Mouse (Mus musculus) stomach, embryonic 15.5 days (tissue): ENCODE data around the gene Olfr15. TPM values are rescaled to one million over a fixed set of nuclear protein-coding genes. Genes with fewer than 3 reads are reported as not detected.

ENCODE experiments used
- ATAC-seq: fragments of 200-750 bp; cut with Nextera tagmentation; 2 replicates; pipeline ENCODE4 v1.8.0; 2017; ENCODE audit warnings: low read depth, moderate number of reproducible peaks, moderate TSS enrichment; ENCODE audit not compliant: insufficient read depth, low FRiP score
- H3K27ac ChIP-seq: fragments of 300-500 bp; sonication (generic); 2 replicates; pipeline ENCODE4 v1.5.1; 2015; ENCODE audit warnings: mild to moderate bottlenecking, inconsistent platforms
- H3K27me3 ChIP-seq: fragments of 300-500 bp; sonication (generic); replicated peaks from 2 replicates; pipeline ENCODE4 v1.6.1; 2015; ENCODE audit warnings: inconsistent platforms
- H3K36me3 ChIP-seq: fragments of 300-500 bp; sonication (generic); 2 replicates; pipeline ENCODE4 v1.6.1; 2015; ENCODE audit warnings: inconsistent platforms
- H3K4me1 ChIP-seq: fragments of 300-500 bp; sonication (generic); 2 replicates; pipeline ENCODE4 v1.6.1; 2015; ENCODE audit warnings: inconsistent platforms
- H3K4me2 ChIP-seq: fragments of 300-500 bp; sonication (generic); 2 replicates; pipeline ENCODE4 v1.6.1; 2015; ENCODE audit warnings: mild to moderate bottlenecking, inconsistent platforms
- H3K4me3 ChIP-seq: fragments of 300-500 bp; sonication (generic); replicated peaks from 2 replicates; pipeline ENCODE4 v1.5.1; 2015; ENCODE audit warnings: inconsistent platforms
- H3K9ac ChIP-seq: fragments of 300-500 bp; sonication (generic); 2 replicates; pipeline ENCODE4 v1.6.1; 2015; ENCODE audit warnings: inconsistent platforms
- H3K9me3 ChIP-seq: fragments of 300-500 bp; sonication (generic); 2 replicates; pipeline ENCODE4 v1.6.1; 2016; ENCODE audit warnings: inconsistent platforms
- WGBS: fragments of 180-500 bp; shearing (Covaris S2); methylation state at CpG from one replicate; pipeline ENCODE4 v1.1.7; 2015; 5-methylcytosine and 5-hydroxymethylcytosine counted together
- polyA plus RNA-seq: library from polyadenylated mRNA; unstranded; fragments of >200 nt; fragmentation: Nextera tagmentation; extraction: Ambion mirVana; gene quantifications from 2 replicates; pipeline ENCODE4 v1.2.1, GENCODE M21; 2015

Olfr15 gene
- polyA plus RNA-seq, 1 experiment from 2014 or later: not detected

GRCm38 (mm10) chr16:3884201-3885064, 53.8 kb downstream of the Olfr15 start, which contains the start of the genes Zfp597 and Gm20695:
Zfp597 (minus strand) TSS chr16:3884561.
Gm20695 (plus strand) TSS chr16:3884648.
- H3K27ac ChIP-seq: peak within 1 kb of the TSS; percentile 94
- peak within 1 kb of the TSS; percentile 94 for H3K4me3 ChIP-seq
- H3K9ac ChIP-seq: peak within 1 kb of the TSS; percentile 95
- peak within 1 kb of the TSS; percentile 76 for H3K4me2 ChIP-seq
- H3K4me1 ChIP-seq: peaks cover 11% of the 10 kb centered on the region
- WGBS: under 1% methylated on average over 87 of the region's 88 CpGs
- ATAC-seq: peak; percentile 99
- H3K36me3 ChIP-seq: no peaks in the 10 kb centered on the region
- no peaks in the 10 kb centered on the region for H3K9me3 ChIP-seq
- no peaks in the 10 kb centered on the region for H3K27me3 ChIP-seq

- 4% methylated on average over 10 of the region's 10 CpGs for WGBS
- H3K4me3 ChIP-seq: peak overlapping the region; percentile 94
- no peak for ATAC-seq
Observed at GRCm38 (mm10) chr16:3885065-3885670, 54.5 kb downstream of the Olfr15 start.

DNA sequence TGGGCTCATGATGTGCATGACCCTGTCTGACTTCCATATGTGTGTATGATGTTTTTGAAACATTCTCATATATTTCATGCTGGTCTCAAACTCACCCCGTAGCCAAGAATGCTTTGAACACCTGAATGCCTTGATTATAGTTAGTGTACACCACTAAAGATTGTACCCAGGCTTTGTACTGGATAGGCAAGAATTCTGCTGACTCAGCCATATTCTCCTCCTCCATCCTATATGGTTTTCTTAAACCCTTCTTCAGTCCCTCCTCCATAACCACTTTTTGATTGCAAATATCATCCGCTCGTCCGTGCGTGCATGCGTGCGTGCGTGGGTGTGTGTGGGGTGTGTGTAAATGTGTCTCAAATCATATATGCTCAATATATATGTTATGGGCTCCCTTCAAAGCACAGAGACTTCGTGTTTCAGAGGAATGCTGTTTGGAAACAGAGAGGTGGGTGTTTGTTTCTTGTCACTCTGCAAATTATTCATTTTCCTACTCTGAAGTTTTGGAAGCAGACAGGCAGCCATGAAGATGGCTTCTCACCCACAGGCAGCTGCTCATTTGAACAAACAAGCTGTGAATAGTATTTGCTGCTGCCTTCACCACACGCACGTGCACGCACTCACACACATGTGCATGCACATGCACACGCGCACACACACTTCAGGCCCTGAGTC, 61.1 kb downstream of the Olfr15 start:
- Histone ChIP-seq H3K27ac (no peak overlapping the region), H3K9ac (no peak overlapping the region)

More at GRCm38 (mm10) chr16:3885065-3885670, 54.5 kb downstream of the Olfr15 start:
- Histone ChIP-seq H3K9me3 (no peaks in the 10 kb centered on the region), H3K36me3 (no peaks in the 10 kb centered on the region), H3K27ac (peak overlapping the region; percentile 94), H3K9ac (peak overlapping the region; percentile 95), H3K27me3 (no peaks in the 10 kb centered on the region), H3K4me1 (peaks cover 11% of the 10 kb centered on the region), H3K4me2 (peak overlapping the region; percentile 76)

GRCm38 (mm10) chr16:3893739-3894138, 63.1 kb downstream of the Olfr15 start:
- Histone ChIP-seq H3K4me3 (no peak overlapping the region), H3K27me3 (no peaks in the 10 kb centered on the region), H3K36me3 (peaks cover 13% of the 10 kb centered on the region), H3K27ac (0 out of 2 replicates have a peak overlapping the region, but pooled peaks have one; percentile 16), H3K4me1 (no peaks in the 10 kb centered on the region), H3K9ac (no peak overlapping the region), H3K4me2 (no peak overlapping the region; the same call in 1 of the 2 replicates), H3K9me3 (no peaks in the 10 kb centered on the region)
- 52% methylated on average over 3 of the region's 3 CpGs for WGBS
- ATAC-seq: no peak

More for the DNA sequence above, 61.1 kb downstream of the Olfr15 start:
- Histone ChIP-seq H3K4me2 (no peak overlapping the region), H3K4me1 (no peaks in the 10 kb centered on the region), H3K27me3 (no peaks in the 10 kb centered on the region), H3K4me3 (no peak overlapping the region), H3K9me3 (no peaks in the 10 kb centered on the region), H3K36me3 (no peaks in the 10 kb centered on the region)
- no peak for ATAC-seq
- WGBS: 92% methylated on average over 14 of the region's 14 CpGs

Other genes with a start within 250 kb of the Olfr15 start
- gene Olfr161, start 239.8 kb upstream of the Olfr15 start, polyA plus RNA-seq: not detected in 2 replicates
- 0.06 and 0.22 TPM in 2 replicates for gene Mefv, start 112.8 kb upstream of the Olfr15 start, polyA plus RNA-seq
- 45.3 and 46.8 TPM in 2 replicates for gene Zfp263, start 86.8 kb upstream of the Olfr15 start, polyA plus RNA-seq
- gene Zfp174, start 16.4 kb downstream of the Olfr15 start, polyA plus RNA-seq: 1.0 and 1.5 TPM in 2 replicates
- 40.3 and 41.0 TPM in 2 replicates for gene Naa60, start 41.5 kb downstream of the Olfr15 start, polyA plus RNA-seq
- gene Zfp597, start 53.7 kb downstream of the Olfr15 start, polyA plus RNA-seq: 6.0 and 6.2 TPM in 2 replicates
- 1.3 and 1.5 TPM in 2 replicates for gene Gm20695, start 53.8 kb downstream of the Olfr15 start, polyA plus RNA-seq
- 5.1 and 6.9 TPM in 2 replicates for gene 1700037C18Rik, start 77.8 kb downstream of the Olfr15 start, polyA plus RNA-seq
- gene Cluap1, start 77.9 kb downstream of the Olfr15 start, polyA plus RNA-seq: 21.1 and 21.8 TPM in 2 replicates
- 0.91 and 0.98 TPM in 2 replicates for gene Nlrc3, start 145.8 kb downstream of the Olfr15 start, polyA plus RNA-seq
- 10.8 and 15.1 TPM in 2 replicates for gene Slx4, start 172.9 kb downstream of the Olfr15 start, polyA plus RNA-seq
- 3.9 and 4.6 TPM in 2 replicates for gene Dnase1, start 206.1 kb downstream of the Olfr15 start, polyA plus RNA-seq
- 87.7 and 91.9 TPM in 2 replicates for gene Trap1, start 246.9 kb downstream of the Olfr15 start, polyA plus RNA-seq